Mouse (Mus musculus) myocyte (in vitro differentiated cells): ENCODE data around the gene Nhs. TPM values are rescaled to one million over a fixed set of nuclear protein-coding genes. Genes with fewer than 3 reads are reported as not detected.

ENCODE experiments used
- H3K27me3 ChIP-seq: one replicate; pipeline ENCODE4 v1.6.1; 2011; ENCODE audit not compliant: control insufficient read depth, insufficient read depth, insufficient read length
- H3K36me3 ChIP-seq: one replicate; pipeline ENCODE4 v1.6.1; 2011; ENCODE audit not compliant: control insufficient read depth, insufficient read depth
- H3K4me2 ChIP-seq: one replicate; pipeline ENCODE4 v1.6.1; 2011; ENCODE audit warnings: low read depth, control low read depth
- H3K4me3 ChIP-seq: one replicate; pipeline ENCODE4 v1.5.1; 2011; ENCODE audit warnings: mild to moderate bottlenecking, control low read depth, moderate library complexity
- H3K79me2 ChIP-seq: one replicate; pipeline ENCODE4 v1.6.1; 2011; ENCODE audit not compliant: control insufficient read depth, insufficient read depth
- H3ac ChIP-seq: one replicate; pipeline ENCODE4 v1.6.1; 2011; ENCODE audit not compliant: control insufficient read depth, insufficient read length
- CEBPB ChIP-seq: IDR thresholded peaks from 2 replicates; pipeline ENCODE4 v1.6.1; 2011; ENCODE audit warnings: mild to moderate bottlenecking, moderate library complexity; ENCODE audit not compliant: poor library complexity, insufficient read depth, severe bottlenecking
- E2F4 ChIP-seq: IDR thresholded peaks from one replicate; pipeline ENCODE4 v1.6.1; 2011; ENCODE audit warnings: mild to moderate bottlenecking, control low read depth, moderate library complexity; ENCODE audit not compliant: insufficient read depth
- MAX ChIP-seq: IDR thresholded peaks from one replicate; pipeline ENCODE4 v1.6.1; 2011; ENCODE audit warnings: low read depth, mild to moderate bottlenecking, control low read depth
- MYOG ChIP-seq, 3 experiments: IDR thresholded peaks; one replicate each; pipeline ENCODE4 v1.6.1; 2011; ENCODE audit warnings: control low read depth in 2 of 3, low read depth in 2 of 3, mild to moderate bottlenecking in 2 of 3; ENCODE audit not compliant: insufficient read length in 2 of 3, control insufficient read depth in 1 of 3, insufficient read depth in 1 of 3
- POLR2A ChIP-seq: IDR thresholded peaks from one replicate; pipeline ENCODE4 v1.6.1; 2011; ENCODE audit warnings: low read depth, mild to moderate bottlenecking, control low read depth, moderate library complexity; ENCODE audit not compliant: insufficient read length
- POLR2AphosphoS2 ChIP-seq: IDR thresholded peaks from one replicate; pipeline ENCODE4 v1.6.1; 2011; ENCODE audit warnings: low read depth, control low read depth; ENCODE audit not compliant: insufficient read length
- REST ChIP-seq: IDR thresholded peaks from one replicate; pipeline ENCODE4 v1.6.1; 2011; ENCODE audit warnings: mild to moderate bottlenecking, control low read depth, moderate library complexity; ENCODE audit not compliant: insufficient read depth, insufficient read length
- TCF12 ChIP-seq: IDR thresholded peaks from one replicate; pipeline ENCODE4 v1.6.1; 2011; ENCODE audit warnings: mild to moderate bottlenecking, control low read depth; ENCODE audit not compliant: poor library complexity, insufficient read depth, severe bottlenecking
- TCF3 ChIP-seq: IDR thresholded peaks from one replicate; pipeline ENCODE4 v1.6.1; 2011; ENCODE audit warnings: low read depth, control low read depth; ENCODE audit not compliant: insufficient read length
- USF1 ChIP-seq: IDR thresholded peaks from one replicate; pipeline ENCODE4 v1.6.1; 2011; ENCODE audit warnings: low read depth, mild to moderate bottlenecking, control low read depth, moderate library complexity
- polyA plus RNA-seq: library from polyadenylated mRNA; unstranded; fragments of >200 nt; fragmentation: generic; extraction: Trizol; gene quantifications from one replicate; pipeline ENCODE4 v1.2.1, GENCODE M21; 2012; ENCODE audit warnings: missing spikeins

The Nhs gene
- polyA plus RNA-seq, 1 experiment = 0.19 TPM

DNA sequence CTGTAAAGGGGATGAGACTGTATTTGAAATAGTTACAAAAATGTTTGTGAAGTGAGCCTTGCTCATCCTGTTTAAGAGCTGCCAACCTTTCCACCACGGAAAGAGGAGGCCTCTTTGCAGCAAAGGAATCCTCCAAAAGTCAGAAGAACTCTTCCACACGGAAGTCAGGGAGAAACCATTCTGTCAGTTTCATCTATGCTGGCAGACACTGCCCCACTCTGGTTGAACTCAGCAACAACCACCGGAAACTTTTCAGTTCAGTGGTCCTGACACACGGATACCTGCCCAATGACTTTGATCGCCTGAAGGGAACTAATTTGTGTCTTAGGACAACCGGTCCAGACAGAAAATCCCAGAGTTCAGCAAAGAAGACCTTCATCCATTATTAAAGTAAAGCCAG lies 369.3 kb downstream of the Nhs start:
- Histone ChIP-seq H3K4me2 (no peak overlapping the region), H3K36me3 (no peaks in the 10 kb centered on the region), H3K4me3 (no peak overlapping the region), H3K27me3 (no peaks in the 10 kb centered on the region), H3ac (no peak overlapping the region), H3K79me2 (no peaks in the 10 kb centered on the region)
- no peak for TF ChIP-seq REST
- no peak for TF ChIP-seq POLR2A
- no peak for TF ChIP-seq TCF12
- no peak for TF ChIP-seq MYOG (IDR thresholded peaks at IDR 0.05; ENCODE audit: control insufficient read depth in 1 of 3, insufficient read depth in 1 of 3, insufficient read length in 2 of 3, low read depth in 2 of 3)
- TF ChIP-seq POLR2AphosphoS2 = no peak
- no peak for TF ChIP-seq CEBPB
- no peak for TF ChIP-seq E2F4
- TF ChIP-seq MAX = no peak
- no peak for TF ChIP-seq USF1
- TF ChIP-seq TCF3 = no peak
